Comparison of ENCODE assay signal across 8 mouse cellular contexts in genomic region chr10:128565206-128565787, GRCm38 (mm10). TPM values are rescaled to one million over a fixed set of nuclear protein-coding genes. Genes with fewer than 3 reads are reported as not detected.
DNase-seq lines count a peak whose midpoint lies in the region; ATAC-seq and TF ChIP-seq lines count a peak whose summit lies in the region.

No protein-coding gene starts in this region.

- TF ChIP-seq EP300 in heart, adult 2 months (IDR thresholded peaks at IDR 0.05; ENCODE audit: insufficient read depth, low read depth, low read length) = no peak

- TF ChIP-seq POLR2A in heart, adult 2 months (IDR thresholded peaks at IDR 0.05; ENCODE audit: insufficient read depth, low read depth, low read length) = no peak
- TF ChIP-seq POLR2A in spleen, adult 2 months (IDR thresholded peaks at IDR 0.05; ENCODE audit: low read depth, low read length) = no peak

- H3K4me3 ChIP-seq in heart, adult 2 months = peak overlapping the region; percentile 90
- H3K4me3 ChIP-seq in forebrain, embryonic 12.5 days (replicated peaks) = peak overlapping the region; percentile 91
- peak overlapping the region; percentile 97 for H3K4me3 ChIP-seq in intestine, embryonic 14.5 days (ENCODE audit: low read depth, low read length)
- peak overlapping the region; percentile 95 for H3K4me3 ChIP-seq in spleen, adult 2 months (ENCODE audit: extremely low read depth, insufficient read depth, insufficient read length)

- H3K4me2 ChIP-seq in forebrain, embryonic 12.5 days = peak overlapping the region; percentile 91
- H3K4me2 ChIP-seq in intestine, embryonic 14.5 days (ENCODE audit: low read length) = peak overlapping the region; percentile 88

- WGBS in heart, adult 2 months = under 1% methylated on average over 46 of the region's 46 CpGs
- 0% methylated on average over 46 of the region's 46 CpGs for WGBS in forebrain, embryonic 12.5 days
- under 1% methylated on average over 41 of the region's 46 CpGs for WGBS in intestine, embryonic 14.5 days
- WGBS in spleen, adult 2 months = under 1% methylated on average over 46 of the region's 46 CpGs

- DNase-seq in heart, adult 2 months = peak in 1 of 2 experiments; percentile 43
- no peak for DNase-seq in heart, postnatal 10 days
- peak; percentile 20 for DNase-seq in Muller cell, postnatal 12 days (ENCODE audit: inconsistent ontology term)
- DNase-seq in intestine, embryonic 14.5 days (ENCODE audit: low spot score) = no peak
- peak; percentile 24 for DNase-seq in lung, postnatal 14 days
- peak in 1 of 2 experiments; percentile 44 for DNase-seq in spleen, adult 2 months (ENCODE audit: low read depth in 1 of 2, low spot score in 2 of 2)
- no peak for DNase-seq in layer of hippocampus, postnatal 36 days

- H3K9ac ChIP-seq in heart, adult 2 months (ENCODE audit: low read depth, low read length) = peak overlapping the region; percentile 78
- H3K9ac ChIP-seq in forebrain, embryonic 12.5 days = peak overlapping the region; percentile 93
- H3K9ac ChIP-seq in intestine, embryonic 14.5 days (ENCODE audit: low read length) = peak overlapping the region; percentile 91

- H3K36me3 ChIP-seq in heart, adult 2 months (ENCODE audit: control insufficient read depth, insufficient read depth, low read length) = peaks cover 3% of the 10 kb centered on the region; the same call in 1 of the 2 replicates
- H3K36me3 ChIP-seq in forebrain, embryonic 12.5 days (replicated peaks) = peaks cover 35% of the 10 kb centered on the region
- H3K36me3 ChIP-seq in intestine, embryonic 14.5 days (ENCODE audit: control insufficient read depth, insufficient read depth, low read length) = peaks cover 31% of the 10 kb centered on the region
- H3K36me3 ChIP-seq in spleen, adult 2 months (ENCODE audit: control insufficient read depth, insufficient read depth, low read length) = peaks cover 12% of the 10 kb centered on the region

- TF ChIP-seq CTCF in heart, adult 2 months (IDR thresholded peaks at IDR 0.05) = no peak
- TF ChIP-seq CTCF in spleen, adult 2 months (IDR thresholded peaks at IDR 0.05; ENCODE audit: extremely low read depth, insufficient read depth, insufficient read length, insufficient replicate concordance) = no peak

- intact Hi-C loops in heart, adult 2 months (cut with DNase I) = loop anchor here (1.0 to 5.0 kb wide), 2 partner anchors 14 to 107 kb away; partner anchors contain the start of gene Suox
- intact Hi-C loops in heart, postnatal 10 days (cut with DNase I) = loop anchor here (5.0 kb wide), 3 partner anchors 47 to 107 kb away; partner anchors contain the start of genes Rps26 and Suox

- 0 out of 2 replicates have a peak, but pooled peaks cover 1% of the 10 kb centered on the region for H3K79me2 ChIP-seq in heart, adult 2 months (replicated peaks; ENCODE audit: control insufficient read depth, insufficient read depth, low read length)

- peak; percentile 40 for ATAC-seq in forebrain, embryonic 12.5 days (ENCODE audit: low FRiP score)
- ATAC-seq in intestine, embryonic 14.5 days (replicated peaks; ENCODE audit: low FRiP score, low TSS enrichment, low read depth) = peak; percentile 25

- H3K27ac ChIP-seq in heart, adult 2 months = peak overlapping the region; percentile 86
- peak overlapping the region; percentile 91 for H3K27ac ChIP-seq in forebrain, embryonic 12.5 days
- H3K27ac ChIP-seq in intestine, embryonic 14.5 days (ENCODE audit: low read depth) = peak overlapping the region; percentile 86
- peak overlapping the region; percentile 78 for H3K27ac ChIP-seq in spleen, adult 2 months (ENCODE audit: insufficient read depth, low read length)

- H3K9me3 ChIP-seq in forebrain, embryonic 12.5 days = no peaks in the 10 kb centered on the region
- H3K9me3 ChIP-seq in intestine, embryonic 14.5 days (ENCODE audit: control insufficient read depth, low read length) = no peaks in the 10 kb centered on the region

- peaks cover 1% of the 10 kb centered on the region; the same call in 1 of the 2 replicates for H3K4me1 ChIP-seq in heart, adult 2 months (ENCODE audit: control insufficient read depth, insufficient read depth, low read length)
- peaks cover 21% of the 10 kb centered on the region for H3K4me1 ChIP-seq in forebrain, embryonic 12.5 days
- peaks cover 12% of the 10 kb centered on the region for H3K4me1 ChIP-seq in intestine, embryonic 14.5 days (replicated peaks; ENCODE audit: control insufficient read depth, insufficient read depth, low read length)
- no peaks in the 10 kb centered on the region for H3K4me1 ChIP-seq in spleen, adult 2 months (ENCODE audit: control insufficient read depth, insufficient read depth, insufficient read length)

- no peaks in the 10 kb centered on the region for H3K27me3 ChIP-seq in heart, adult 2 months (ENCODE audit: control insufficient read depth, insufficient read depth, low read length)
- H3K27me3 ChIP-seq in forebrain, embryonic 12.5 days = 0 out of 2 replicates have a peak, but pooled peaks cover 3% of the 10 kb centered on the region
- no peaks in the 10 kb centered on the region for H3K27me3 ChIP-seq in intestine, embryonic 14.5 days (replicated peaks; ENCODE audit: control insufficient read depth, insufficient read depth, low read length)
- H3K27me3 ChIP-seq in spleen, adult 2 months (ENCODE audit: control insufficient read depth, insufficient read depth, low read length) = no peaks in the 10 kb centered on the region

RNA-seq across cellular contexts. Expression of gene Pa2g4, which starts 0.5 kb away (rescaled TPM):
- total RNA-seq in heart, adult 2 months (2021) = 10 to 100 TPM; 39.4 to 44.2 TPM
- polyA plus RNA-seq in heart, adult 2 months (2012; rRNA removed) = 19.5 and 35.6 TPM in 2 replicates
- total RNA-seq in heart, postnatal 10 days (2021) = 10 to 100 TPM; 60.0 to 64.4 TPM
- polyA plus RNA-seq in forebrain, embryonic 12.5 days (2016; fragmentation: Nextera tagmentation; extraction: Ambion mirVana) = 196 and 203 TPM in 2 replicates
- 248 and 252 TPM in 2 replicates for polyA plus RNA-seq in intestine, embryonic 14.5 days (2014; fragmentation: Nextera tagmentation; extraction: Ambion mirVana)
- 16.8 and 18.9 TPM in 2 replicates for polyA plus RNA-seq in spleen, adult 2 months (2012; rRNA removed)
- 10 to 100 TPM; 61.9 to 66.9 TPM for total RNA-seq in layer of hippocampus, postnatal 36 days (2021)

RNA-seq across cellular contexts. Expression of gene Rpl41, which starts 16.2 kb away (rescaled TPM):
- 1,000 to 10,000 TPM; 1,453 to 1,598 TPM for total RNA-seq in heart, adult 2 months (2021)
- 853 and 867 TPM in 2 replicates for polyA plus RNA-seq in heart, adult 2 months (2012; rRNA removed)
- total RNA-seq in heart, postnatal 10 days (2021) = 1,000 to 10,000 TPM; 2,064 to 2,152 TPM
- 2,598 and 2,922 TPM in 2 replicates for polyA plus RNA-seq in forebrain, embryonic 12.5 days (2016; fragmentation: Nextera tagmentation; extraction: Ambion mirVana)
- 4,682 and 5,210 TPM in 2 replicates for polyA plus RNA-seq in intestine, embryonic 14.5 days (2014; fragmentation: Nextera tagmentation; extraction: Ambion mirVana)
- polyA plus RNA-seq in spleen, adult 2 months (2012; rRNA removed) = 2,135 and 2,270 TPM in 2 replicates
- 1,000 to 10,000 TPM; 1,506 to 1,536 TPM for total RNA-seq in layer of hippocampus, postnatal 36 days (2021)

RNA-seq across cellular contexts. Expression of gene Zc3h10, which starts 17.7 kb away (rescaled TPM):
- 1 to 10 TPM; 7.5 to 7.6 TPM for total RNA-seq in heart, adult 2 months (2021)
- 6.6 and 6.8 TPM in 2 replicates for polyA plus RNA-seq in heart, adult 2 months (2012; rRNA removed)
- total RNA-seq in heart, postnatal 10 days (2021) = 10 to 100 TPM in 1 of 2 experiments, 1 to 10 TPM in 1; 9.8 to 10.1 TPM
- polyA plus RNA-seq in forebrain, embryonic 12.5 days (2016; fragmentation: Nextera tagmentation; extraction: Ambion mirVana) = 19.9 and 20.5 TPM in 2 replicates
- polyA plus RNA-seq in intestine, embryonic 14.5 days (2014; fragmentation: Nextera tagmentation; extraction: Ambion mirVana) = 11.3 TPM in 2 replicates
- 17.4 and 19.9 TPM in 2 replicates for polyA plus RNA-seq in spleen, adult 2 months (2012; rRNA removed)
- 10 to 100 TPM; 14.1 to 14.3 TPM for total RNA-seq in layer of hippocampus, postnatal 36 days (2021)

RNA-seq across cellular contexts. Expression of gene Erbb3, which starts 24.2 kb away (rescaled TPM):
- 1 to 10 TPM; 6.3 to 8.2 TPM for total RNA-seq in heart, adult 2 months (2021)
- polyA plus RNA-seq in heart, adult 2 months (2012; rRNA removed) = 5.5 and 7.7 TPM in 2 replicates
- total RNA-seq in heart, postnatal 10 days (2021) = 1 to 10 TPM; 7.7 to 8.6 TPM
- polyA plus RNA-seq in forebrain, embryonic 12.5 days (2016; fragmentation: Nextera tagmentation; extraction: Ambion mirVana) = 2.0 TPM in 2 replicates
- polyA plus RNA-seq in intestine, embryonic 14.5 days (2014; fragmentation: Nextera tagmentation; extraction: Ambion mirVana) = 31.2 and 32.4 TPM in 2 replicates
- polyA plus RNA-seq in spleen, adult 2 months (2012; rRNA removed) = 1.6 TPM in 2 replicates
- total RNA-seq in layer of hippocampus, postnatal 36 days (2021) = 1 to 10 TPM; 7.8 to 8.0 TPM

RNA-seq across cellular contexts. Expression of gene Esyt1, which starts 39.6 kb away (rescaled TPM):
- 10 to 100 TPM; 16.4 to 17.9 TPM for total RNA-seq in heart, adult 2 months (2021)
- polyA plus RNA-seq in heart, adult 2 months (2012; rRNA removed) = 23.6 and 24.7 TPM in 2 replicates
- total RNA-seq in heart, postnatal 10 days (2021) = 10 to 100 TPM; 28.5 to 29.9 TPM
- polyA plus RNA-seq in forebrain, embryonic 12.5 days (2016; fragmentation: Nextera tagmentation; extraction: Ambion mirVana) = 11.2 and 13.8 TPM in 2 replicates
- 27.3 and 28.0 TPM in 2 replicates for polyA plus RNA-seq in intestine, embryonic 14.5 days (2014; fragmentation: Nextera tagmentation; extraction: Ambion mirVana)
- polyA plus RNA-seq in spleen, adult 2 months (2012; rRNA removed) = 121 and 148 TPM in 2 replicates
- total RNA-seq in layer of hippocampus, postnatal 36 days (2021) = 1 to 10 TPM; 4.5 to 4.7 TPM

Comparison
In these comparisons a context has a peak if more than half of its experiments do, and no peak if none do; other contexts are left out.
1. DNase-seq: peak in Muller cell, postnatal 12 days (single experiment) and lung, postnatal 14 days (single experiment); none in heart, postnatal 10 days (0 of 2), intestine, embryonic 14.5 days (single experiment) and layer of hippocampus, postnatal 36 days (0 of 2).
2. Peak in every context shown above with its lines, with median percentiles within 50 percentile points of each other: H3K27ac ChIP-seq, H3K4me3 ChIP-seq and H3K9ac ChIP-seq.